Mouse (Mus musculus) forebrain, embryonic 14.5 days (tissue): Measurements from ENCODE around the gene Iqsec1. TPM values are rescaled to one million over a fixed set of nuclear protein-coding genes. Genes with fewer than 3 reads are reported as not detected.

Source experiments
- ATAC-seq: fragments of 200-750 bp; cut with Nextera tagmentation; 2 replicates; pipeline ENCODE4 v1.8.0; 2017; ENCODE audit warnings: mild to moderate bottlenecking, moderate library complexity
- DNase-seq: peaks from one replicate; pipeline ENCODE4 v3.0.0-alpha.2; 2015; ENCODE audit warnings: low spot score
- H3K27ac ChIP-seq: fragments of 300-500 bp; sonication (generic); 2 replicates; pipeline ENCODE4 v1.5.1; 2014; ENCODE audit warnings: low read depth, mild to moderate bottlenecking, control low read depth, low read length, moderate library complexity
- H3K27me3 ChIP-seq: fragments of 300-500 bp; sonication (generic); replicated peaks from 2 replicates; pipeline ENCODE4 v1.6.1; 2014; ENCODE audit warnings: low read length, control low read depth, mixed read lengths; ENCODE audit not compliant: control insufficient read depth, insufficient read depth
- H3K36me3 ChIP-seq: fragments of 300-500 bp; sonication (generic); 2 replicates; pipeline ENCODE4 v1.6.1; 2014; ENCODE audit warnings: low read length, control low read depth; ENCODE audit not compliant: control insufficient read depth, insufficient read depth
- H3K4me1 ChIP-seq: fragments of 300-500 bp; sonication (generic); 2 replicates; pipeline ENCODE4 v1.6.1; 2014; ENCODE audit warnings: antibody characterized with exemption, low read length, control low read depth; ENCODE audit not compliant: control insufficient read depth, insufficient read depth
- H3K4me2 ChIP-seq: fragments of 300-500 bp; sonication (generic); 2 replicates; pipeline ENCODE4 v1.6.1; 2014; ENCODE audit warnings: mild to moderate bottlenecking, control low read depth, low read length
- H3K4me3 ChIP-seq: fragments of 300-500 bp; sonication (generic); 2 replicates; pipeline ENCODE4 v1.5.1; 2014; ENCODE audit warnings: low read depth, low read length, control low read depth
- H3K9ac ChIP-seq: fragments of 300-500 bp; sonication (generic); 2 replicates; pipeline ENCODE4 v1.6.1; 2014; ENCODE audit warnings: mild to moderate bottlenecking, low read length, control low read depth, moderate library complexity
- H3K9me3 ChIP-seq: fragments of 300-500 bp; sonication (generic); replicated peaks from 2 replicates; pipeline ENCODE4 v1.6.1; 2016; ENCODE audit warnings: low read length, control low read depth, mixed read lengths; ENCODE audit not compliant: control insufficient read depth
- WGBS: fragments of 180-500 bp; shearing (Covaris S2); extraction: QIAGEN DNeasy Blood & Tissue Kit; methylation state at CpG from one replicate; pipeline ENCODE4 v1.1.7; 2014; 5-methylcytosine and 5-hydroxymethylcytosine counted together
- polyA plus RNA-seq: library from polyadenylated mRNA; unstranded; fragments of >200 nt; fragmentation: Nextera tagmentation; extraction: Ambion mirVana; gene quantifications from 2 replicates; pipeline ENCODE4 v1.2.1, GENCODE M21; 2014

Iqsec1 gene
- polyA plus RNA-seq, 1 experiment from 2014 or later, result 15.0 TPM

DNA sequence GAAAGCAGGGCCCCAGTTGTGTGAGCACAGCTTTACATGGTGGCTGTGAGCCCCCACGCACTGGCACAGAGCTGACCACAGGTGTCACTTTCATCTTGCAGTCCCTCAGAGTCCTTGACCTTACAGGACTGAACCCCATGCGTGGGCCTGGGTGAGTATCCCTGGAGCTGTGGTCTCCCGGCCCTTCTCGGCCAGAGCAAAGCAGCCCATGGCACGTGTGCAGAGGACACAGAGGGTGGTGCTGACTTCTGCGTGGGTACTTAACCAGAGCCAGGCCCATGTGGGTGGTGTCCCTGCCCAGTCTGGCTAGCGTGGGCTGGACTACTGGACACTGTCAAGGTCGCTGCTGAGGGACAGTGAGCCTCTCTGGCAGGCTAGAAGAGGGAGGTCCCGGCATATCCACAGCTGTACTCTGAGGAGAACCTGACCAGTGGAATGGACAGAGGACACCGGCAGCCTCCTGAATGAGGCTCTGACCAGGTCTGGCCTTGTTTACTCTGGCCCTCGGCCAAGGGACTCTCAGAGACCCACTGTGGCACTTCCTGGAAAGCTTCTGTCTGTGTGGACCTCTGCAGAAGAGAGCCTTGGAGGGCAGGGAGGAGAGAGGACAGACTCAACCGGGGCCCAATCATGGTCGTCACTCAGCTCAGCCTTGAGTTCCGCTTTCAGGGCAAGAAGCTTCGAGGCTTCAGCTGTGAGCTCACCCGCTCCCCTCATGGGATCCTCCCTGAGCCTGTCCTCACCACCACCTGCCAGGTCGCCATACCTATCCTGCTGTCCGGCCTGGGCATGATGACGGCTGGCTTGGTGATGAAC lies 369.5 kb downstream of the Iqsec1 start:
- Histone ChIP-seq H3K4me3 (no peak overlapping the region), H3K9me3 (no peaks in the 10 kb centered on the region), H3K9ac (no peak overlapping the region), H3K4me2 (no peak overlapping the region), H3K27me3 (no peaks in the 10 kb centered on the region), H3K4me1 (no peaks in the 10 kb centered on the region), H3K27ac (no peak overlapping the region), H3K36me3 (no peaks in the 10 kb centered on the region)
- WGBS, result 83% methylated on average over 19 of the region's 19 CpGs
- ATAC-seq, result no peak
- DNase-seq, result no peak

DNA sequence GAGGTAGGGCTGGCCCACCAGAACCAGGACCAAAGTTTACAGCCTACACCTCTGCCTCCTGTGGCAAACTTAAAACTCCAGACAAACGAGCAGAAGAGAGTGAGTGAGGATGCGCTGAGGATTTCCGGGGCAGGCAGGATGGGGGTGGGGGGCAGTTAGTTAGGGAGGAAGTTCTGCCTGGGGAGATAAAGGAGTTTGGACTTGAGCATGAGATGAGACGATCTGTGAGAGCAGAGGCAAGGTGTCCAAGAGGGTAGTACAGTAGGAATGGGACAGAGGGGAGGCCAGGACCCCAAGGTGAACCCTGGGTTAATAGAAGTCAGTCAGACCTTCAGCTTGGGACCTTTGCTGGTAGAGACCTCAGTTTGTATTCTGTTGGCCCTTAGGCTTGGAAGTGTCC lies 370.2 kb downstream of the Iqsec1 start:
- ATAC-seq (no peak), DNase-seq (no peak)
- Histone ChIP-seq H3K9me3 (no peaks in the 10 kb centered on the region), H3K9ac (no peak overlapping the region), H3K27ac (no peak overlapping the region), H3K36me3 (no peaks in the 10 kb centered on the region), H3K4me2 (no peak overlapping the region), H3K27me3 (no peaks in the 10 kb centered on the region), H3K4me1 (no peaks in the 10 kb centered on the region), H3K4me3 (no peak overlapping the region)
- 79% methylated on average over 4 of the region's 4 CpGs for WGBS

- Histone ChIP-seq H3K27ac (no peak overlapping the region), H3K4me3 (no peak overlapping the region), H3K9me3 (no peaks in the 10 kb centered on the region), H3K4me2 (no peak overlapping the region), H3K27me3 (no peaks in the 10 kb centered on the region), H3K36me3 (no peaks in the 10 kb centered on the region), H3K4me1 (no peaks in the 10 kb centered on the region), H3K9ac (no peak overlapping the region)
- DNase-seq, result no peak
- WGBS, result 90% methylated on average over 6 of the region's 6 CpGs
- no peak for ATAC-seq
Measured at GRCm38 (mm10) chr6:90616481-90616880, 372.0 kb downstream of the Iqsec1 start.

DNA sequence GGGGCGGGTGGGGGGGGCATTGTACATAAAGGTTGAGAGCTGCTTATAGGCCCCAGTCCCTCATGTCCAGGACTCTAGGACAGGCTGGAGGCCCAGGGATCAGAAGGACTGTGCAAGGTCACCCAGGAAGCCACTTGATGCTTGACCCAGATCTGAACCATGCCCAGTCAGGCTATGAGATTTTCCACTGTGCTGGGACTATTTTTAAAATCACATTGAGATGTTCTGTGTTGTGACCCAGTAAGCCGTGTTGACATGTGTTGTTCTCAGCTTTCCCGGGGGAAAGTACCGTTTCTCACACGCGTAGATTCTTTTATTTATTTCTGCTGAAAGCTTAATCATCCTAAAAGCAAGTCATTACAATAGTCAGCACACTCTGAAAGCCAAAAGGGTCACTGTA lies 372.5 kb downstream of the Iqsec1 start:
- Histone ChIP-seq H3K4me3 (no peak overlapping the region), H3K4me2 (no peak overlapping the region), H3K9ac (no peak overlapping the region), H3K27ac (no peak overlapping the region), H3K27me3 (no peaks in the 10 kb centered on the region), H3K9me3 (no peaks in the 10 kb centered on the region), H3K4me1 (no peaks in the 10 kb centered on the region), H3K36me3 (no peaks in the 10 kb centered on the region)
- DNase-seq, result no peak
- 80% methylated on average over 6 of the region's 6 CpGs for WGBS
- ATAC-seq, result no peak

DNA sequence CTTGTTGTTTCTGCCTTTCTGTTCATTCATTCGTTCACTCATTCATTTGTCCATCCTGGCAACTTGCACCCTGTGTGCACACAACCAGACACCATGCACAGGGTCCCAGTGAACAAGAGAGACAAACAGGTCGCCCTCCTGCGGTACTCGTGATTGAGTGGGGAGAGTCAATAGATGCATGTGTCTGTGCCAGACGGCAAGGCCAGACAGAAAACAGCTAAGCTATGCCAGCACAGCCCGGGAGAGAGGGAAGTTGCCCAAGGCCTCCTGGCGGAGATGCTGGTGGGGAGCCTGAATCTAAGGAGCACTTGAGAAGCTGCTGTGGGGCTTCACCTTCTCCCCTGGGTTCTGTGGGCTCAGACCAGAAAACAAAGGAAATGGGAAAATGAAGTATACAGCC lies 373.1 kb downstream of the Iqsec1 start:
- H3K36me3 ChIP-seq, result no peaks in the 10 kb centered on the region
- 67% methylated on average over 7 of the region's 7 CpGs for WGBS
- DNase-seq, result peak; percentile 11
- no peaks in the 10 kb centered on the region for H3K4me1 ChIP-seq
- ATAC-seq, result no peak
- no peak overlapping the region for H3K4me3 ChIP-seq
- no peak overlapping the region for H3K4me2 ChIP-seq
- no peaks in the 10 kb centered on the region for H3K9me3 ChIP-seq
- H3K27ac ChIP-seq, result no peak overlapping the region
- no peak overlapping the region for H3K9ac ChIP-seq
- H3K27me3 ChIP-seq, result no peaks in the 10 kb centered on the region

GRCm38 (mm10) chr6:90613277-90613676 lies 375.2 kb downstream of the Iqsec1 start:
- 86% methylated on average over 8 of the region's 8 CpGs for WGBS
- Histone ChIP-seq H3K27me3 (no peaks in the 10 kb centered on the region), H3K4me2 (no peak overlapping the region), H3K9ac (no peak overlapping the region), H3K4me1 (no peaks in the 10 kb centered on the region), H3K27ac (no peak overlapping the region), H3K36me3 (no peaks in the 10 kb centered on the region), H3K9me3 (no peaks in the 10 kb centered on the region), H3K4me3 (no peak overlapping the region)
- DNase-seq, result no peak
- no peak for ATAC-seq

- ATAC-seq (no peak), DNase-seq (no peak)
- Histone ChIP-seq H3K27me3 (no peaks in the 10 kb centered on the region), H3K36me3 (no peaks in the 10 kb centered on the region), H3K4me3 (no peak overlapping the region), H3K9ac (no peak overlapping the region), H3K27ac (no peak overlapping the region), H3K4me1 (no peaks in the 10 kb centered on the region), H3K4me2 (no peak overlapping the region), H3K9me3 (no peaks in the 10 kb centered on the region)
- WGBS, result 95% methylated on average over 5 of the region's 5 CpGs
Measured at GRCm38 (mm10) chr6:90610248-90610647, 378.2 kb downstream of the Iqsec1 start.

DNA sequence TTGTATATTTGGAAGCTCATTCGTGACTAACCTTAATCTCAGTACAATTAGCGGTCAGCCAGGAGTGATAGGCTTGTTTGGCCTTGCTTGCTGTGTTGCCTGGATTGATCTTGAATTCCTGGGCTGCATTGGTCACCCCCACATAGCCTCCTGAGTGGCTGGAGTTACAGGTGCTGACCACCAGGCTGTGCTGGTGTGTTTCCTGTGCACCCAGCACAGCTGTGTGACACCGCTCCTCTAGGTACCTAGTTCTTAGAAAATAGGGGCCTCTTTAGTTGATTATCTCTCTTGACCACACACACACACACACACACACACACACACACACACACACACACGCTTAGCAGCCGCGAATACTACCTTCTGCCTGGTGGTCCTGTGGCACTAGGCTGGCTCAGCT lies 380.3 kb downstream of the Iqsec1 start:
- H3K4me3 ChIP-seq, result no peak overlapping the region
- no peaks in the 10 kb centered on the region for H3K9me3 ChIP-seq
- H3K27me3 ChIP-seq, result no peaks in the 10 kb centered on the region
- no peak for DNase-seq
- H3K9ac ChIP-seq, result no peak overlapping the region
- H3K4me2 ChIP-seq, result no peak overlapping the region
- ATAC-seq, result no peak
- H3K27ac ChIP-seq, result no peak overlapping the region
- no peaks in the 10 kb centered on the region for H3K36me3 ChIP-seq
- WGBS, result 68% methylated on average over 6 of the region's 6 CpGs
- no peaks in the 10 kb centered on the region for H3K4me1 ChIP-seq

- WGBS, result 15% methylated on average over 5 of the region's 5 CpGs
Measured at GRCm38 (mm10) chr6:90607196-90607595, 381.3 kb downstream of the Iqsec1 start.

More at GRCm38 (mm10) chr6:90607196-90607595, 381.3 kb downstream of the Iqsec1 start:
- DNase-seq (peak; percentile 76), ATAC-seq (no peak)
- Histone ChIP-seq H3K36me3 (no peaks in the 10 kb centered on the region), H3K4me1 (no peaks in the 10 kb centered on the region), H3K4me2 (no peak overlapping the region), H3K4me3 (no peak overlapping the region), H3K27ac (no peak overlapping the region), H3K9me3 (no peaks in the 10 kb centered on the region), H3K27me3 (no peaks in the 10 kb centered on the region), H3K9ac (no peak overlapping the region)
